Mouse (Mus musculus): ENCODE data around the gene Vsig2. TPM values are rescaled to one million over a fixed set of nuclear protein-coding genes. Genes with fewer than 3 reads are reported as not detected.

Gene Vsig2
- polyA plus RNA-seq, 1 experiment, result not detected

- no peak for TF ChIP-seq POLR2A (IDR thresholded peaks at IDR 0.05; ENCODE audit: low read depth, low read length)
- Histone ChIP-seq H3K4me3 (ENCODE audit: insufficient read depth, low read length) (no peak overlapping the region), H3K27ac (ENCODE audit: insufficient read depth, low read length) (no peak overlapping the region), H3K4me1 (ENCODE audit: control insufficient read depth, insufficient read depth, low read length) (no peaks in the 10 kb centered on the region)
Observed at GRCm38 (mm10) chr9:37583594-37583993, 44.5 kb downstream of the Vsig2 start.

DNA sequence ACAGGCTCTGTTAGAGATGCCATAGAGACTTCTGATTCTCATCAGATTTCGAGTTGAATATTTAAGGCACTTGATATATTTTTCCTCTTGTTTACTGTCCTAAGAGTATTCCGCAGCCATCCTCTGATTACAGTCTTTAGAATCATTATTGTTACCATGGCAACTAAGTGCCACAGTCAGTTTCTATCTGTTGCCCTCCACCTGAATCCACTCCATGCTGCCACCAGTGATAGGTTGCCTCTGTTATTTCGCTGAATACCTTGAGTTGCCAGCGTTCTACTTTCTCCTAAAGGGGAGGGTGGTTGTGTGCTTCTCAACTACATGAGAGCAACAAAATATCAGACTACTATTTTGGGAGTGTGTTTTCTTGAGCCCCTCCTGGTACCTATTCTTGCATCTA, 47.7 kb downstream of the Vsig2 start:
- TF ChIP-seq CTCF (IDR thresholded peaks at IDR 0.05; ENCODE audit: borderline replicate concordance, insufficient read depth, low read length), result no peak
- TF ChIP-seq POLR2A (IDR thresholded peaks at IDR 0.05; ENCODE audit: low read depth, low read length), result no peak
- no peak overlapping the region for H3K27ac ChIP-seq (ENCODE audit: insufficient read depth, low read length)
- H3K4me1 ChIP-seq (ENCODE audit: control insufficient read depth, insufficient read depth, low read length), result no peaks in the 10 kb centered on the region
- no peak overlapping the region for H3K4me3 ChIP-seq (ENCODE audit: insufficient read depth, low read length)

GRCm38 (mm10) chr9:37590381-37590780, 51.3 kb downstream of the Vsig2 start:
- TF ChIP-seq POLR2A (IDR thresholded peaks at IDR 0.05; ENCODE audit: low read depth, low read length) (no peak), CTCF (IDR thresholded peaks at IDR 0.05; ENCODE audit: borderline replicate concordance, insufficient read depth, low read length) (no peak)
- Histone ChIP-seq H3K4me1 (ENCODE audit: control insufficient read depth, insufficient read depth, low read length) (no peaks in the 10 kb centered on the region), H3K27ac (ENCODE audit: insufficient read depth, low read length) (no peak overlapping the region), H3K4me3 (ENCODE audit: insufficient read depth, low read length) (no peak overlapping the region)

DNA sequence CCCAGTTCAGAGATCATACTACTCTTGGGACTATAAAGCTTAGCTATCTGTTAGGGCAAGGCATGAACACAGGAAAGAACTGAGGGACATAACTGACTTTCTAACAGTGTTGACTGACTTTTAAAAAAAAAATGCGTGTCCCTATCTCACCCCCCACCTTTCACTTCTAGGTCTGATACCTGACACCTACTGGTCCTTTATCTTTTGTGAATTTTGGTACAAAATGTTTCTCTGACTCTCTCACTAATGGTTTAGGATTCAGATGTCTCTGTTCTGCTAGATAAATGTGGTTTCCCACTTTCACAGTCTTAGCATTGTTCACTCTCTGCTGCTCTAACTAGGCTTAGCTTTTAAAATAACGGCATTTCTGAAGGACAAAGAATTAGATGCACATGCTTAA, 53.0 kb downstream of the Vsig2 start:
- TF ChIP-seq POLR2A (IDR thresholded peaks at IDR 0.05; ENCODE audit: low read depth, low read length) (no peak), CTCF (IDR thresholded peaks at IDR 0.05; ENCODE audit: borderline replicate concordance, insufficient read depth, low read length) (no peak)

DNA sequence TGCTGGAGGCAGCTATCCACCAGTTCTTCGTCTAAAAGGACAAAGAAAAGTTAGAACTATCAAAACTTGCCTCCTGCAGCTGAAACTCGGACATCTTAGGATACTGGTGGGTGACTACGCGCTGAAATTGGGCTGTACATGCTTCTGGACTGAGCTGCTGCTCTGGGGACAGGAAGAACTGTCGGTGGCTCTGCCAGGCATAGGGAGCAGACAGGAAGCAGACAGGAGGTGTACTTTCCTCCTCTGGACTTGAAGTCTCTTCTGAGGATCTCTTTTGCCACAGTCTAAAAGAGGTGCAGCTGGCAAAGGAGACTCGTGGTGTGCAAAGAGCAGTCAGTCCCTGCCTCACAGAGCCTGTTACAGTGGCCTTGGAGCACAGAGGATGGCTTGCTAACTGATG, 53.6 kb downstream of the Vsig2 start:
- no peaks in the 10 kb centered on the region for H3K4me1 ChIP-seq (ENCODE audit: control insufficient read depth, insufficient read depth, low read length)
- no peak overlapping the region for H3K4me3 ChIP-seq (ENCODE audit: insufficient read depth, low read length)
- no peak for TF ChIP-seq CTCF (IDR thresholded peaks at IDR 0.05; ENCODE audit: borderline replicate concordance, insufficient read depth, low read length)
- TF ChIP-seq POLR2A (IDR thresholded peaks at IDR 0.05; ENCODE audit: low read depth, low read length), result no peak
- H3K27ac ChIP-seq (ENCODE audit: insufficient read depth, low read length), result no peak overlapping the region

More for the DNA sequence above, 53.0 kb downstream of the Vsig2 start:
- Histone ChIP-seq H3K4me1 (ENCODE audit: control insufficient read depth, insufficient read depth, low read length) (no peaks in the 10 kb centered on the region), H3K27ac (ENCODE audit: insufficient read depth, low read length) (no peak overlapping the region), H3K4me3 (ENCODE audit: insufficient read depth, low read length) (no peak overlapping the region)

- TF ChIP-seq POLR2A (IDR thresholded peaks at IDR 0.05; ENCODE audit: low read depth, low read length) (no peak), CTCF (IDR thresholded peaks at IDR 0.05; ENCODE audit: borderline replicate concordance, insufficient read depth, low read length) (no peak)
- Histone ChIP-seq H3K4me1 (ENCODE audit: control insufficient read depth, insufficient read depth, low read length) (no peaks in the 10 kb centered on the region), H3K4me3 (ENCODE audit: insufficient read depth, low read length) (no peak overlapping the region), H3K27ac (ENCODE audit: insufficient read depth, low read length) (no peak overlapping the region)
Observed at GRCm38 (mm10) chr9:37593690-37594089, 54.6 kb downstream of the Vsig2 start.

Other genes with a start within 250 kb of the Vsig2 start
- gene Ccdc15, start 190.8 kb upstream of the Vsig2 start, polyA plus RNA-seq (2011; ENCODE audit: insufficient read length, low read depth, missing spikeins), result 2.8 and 4.0 TPM in 2 replicates
- gene Hepacam, start 171.9 kb upstream of the Vsig2 start, polyA plus RNA-seq (2011; ENCODE audit: insufficient read length, low read depth, missing spikeins), result 0.44 TPM in 1 of 2 replicates, not detected in the other
- gene Robo4, start 137.4 kb upstream of the Vsig2 start, polyA plus RNA-seq (2011; ENCODE audit: insufficient read length, low read depth, missing spikeins), result not detected in 2 replicates
- 0.56 and 0.77 TPM in 2 replicates for gene Robo3, start 106.0 kb upstream of the Vsig2 start, polyA plus RNA-seq (2011; ENCODE audit: insufficient read length, low read depth, missing spikeins)
- 22.0 and 32.3 TPM in 2 replicates for gene Msantd2, start 49.9 kb upstream of the Vsig2 start, polyA plus RNA-seq (2011; ENCODE audit: insufficient read length, low read depth, missing spikeins)
- 0.28 and 0.62 TPM in 2 replicates for gene Esam, start 11.2 kb upstream of the Vsig2 start, polyA plus RNA-seq (2011; ENCODE audit: insufficient read length, low read depth, missing spikeins)
- 0.75 TPM in 1 of 2 replicates, not detected in the other for gene Nrgn, start 13.6 kb downstream of the Vsig2 start, polyA plus RNA-seq (2011; ENCODE audit: insufficient read length, low read depth, missing spikeins)
- 10.5 and 16.1 TPM in 2 replicates for gene Siae, start 16.4 kb downstream of the Vsig2 start, polyA plus RNA-seq (2011; ENCODE audit: insufficient read length, low read depth, missing spikeins)
- gene Spa17, start 74.5 kb downstream of the Vsig2 start, polyA plus RNA-seq (2011; ENCODE audit: insufficient read length, low read depth, missing spikeins), result 2.5 and 3.5 TPM in 2 replicates
- 140 and 159 TPM in 2 replicates for gene Tbrg1, start 118.1 kb downstream of the Vsig2 start, polyA plus RNA-seq (2011; ENCODE audit: insufficient read length, low read depth, missing spikeins)
- gene Panx3, start 130.0 kb downstream of the Vsig2 start, polyA plus RNA-seq (2011; ENCODE audit: insufficient read length, low read depth, missing spikeins), result not detected in 2 replicates
- gene Olfr160, start 177.0 kb downstream of the Vsig2 start, polyA plus RNA-seq (2011; ENCODE audit: insufficient read length, low read depth, missing spikeins), result not detected in 2 replicates
- gene Olfr874, start 205.9 kb downstream of the Vsig2 start, polyA plus RNA-seq (2011; ENCODE audit: insufficient read length, low read depth, missing spikeins), result not detected in 2 replicates
- gene Olfr875, start 232.6 kb downstream of the Vsig2 start, polyA plus RNA-seq (2011; ENCODE audit: insufficient read length, low read depth, missing spikeins), result not detected in 2 replicates

Data from embryonic fibroblast, embryonic 13.5 days (primary cell).